Mouse (Mus musculus) heart, postnatal 0 days (tissue): Measurements from ENCODE around the gene Lgsn.

ENCODE experiments used
- CTCF ChIP-seq: IDR thresholded peaks from 2 replicates; pipeline ENCODE4 v1.5.1; 2016; ENCODE audit warnings: antibody characterized with exemption, control low read depth, low read depth
- EP300 ChIP-seq: IDR thresholded peaks from 2 replicates; pipeline ENCODE4 v1.6.1; 2016; ENCODE audit warnings: antibody characterized with exemption, low read depth

- TF ChIP-seq EP300, result no peak
- TF ChIP-seq CTCF, result no peak
These were observed 26.5 kb upstream of the Lgsn start for GRCm38 (mm10) chr1:31149671-31150070.
